Mouse (Mus musculus) liver, adult 2 months (tissue): ENCODE data around the gene Gm49661. TPM values are rescaled to one million over a fixed set of nuclear protein-coding genes. Genes with fewer than 3 reads are reported as not detected.

Source experiments
- DNase-seq: peaks from one replicate; pipeline ENCODE4 v3.0.0-alpha.2; 2011; ENCODE audit warnings: low read depth, low spot score; ENCODE audit errors: extremely low read depth
- H3K27ac ChIP-seq: fragments of 200-500 bp; replicated peaks from 2 replicates; pipeline ENCODE4 v1.5.1; 2012; ENCODE audit warnings: low read depth, mild to moderate bottlenecking, control low read depth, inconsistent platforms, low read length; ENCODE audit not compliant: insufficient read depth
- H3K27me3 ChIP-seq: fragments of 200-500 bp; 2 replicates; pipeline ENCODE4 v1.6.1; 2012; ENCODE audit warnings: mild to moderate bottlenecking, moderate library complexity, low read length, inconsistent platforms; ENCODE audit not compliant: control insufficient read depth, insufficient read depth
- H3K36me3 ChIP-seq: fragments of 200-500 bp; 2 replicates; pipeline ENCODE4 v1.6.1; 2012; ENCODE audit warnings: low read length, inconsistent platforms; ENCODE audit not compliant: control insufficient read depth, insufficient read depth
- H3K4me1 ChIP-seq: fragments of 200-500 bp; 2 replicates; pipeline ENCODE4 v1.6.1; 2011; ENCODE audit warnings: low read length; ENCODE audit not compliant: control insufficient read depth, insufficient read depth
- H3K4me3 ChIP-seq: fragments of 200-500 bp; 2 replicates; pipeline ENCODE4 v1.5.1; 2011; ENCODE audit warnings: low read depth, mild to moderate bottlenecking, control low read depth, low read length, moderate library complexity; ENCODE audit not compliant: insufficient read depth
- H3K79me2 ChIP-seq: fragments of 200-500 bp; 2 replicates; pipeline ENCODE4 v1.6.1; 2012; ENCODE audit warnings: inconsistent platforms, mild to moderate bottlenecking, low read length, moderate library complexity; ENCODE audit not compliant: control insufficient read depth, insufficient read depth
- H3K9ac ChIP-seq: fragments of 200-500 bp; 2 replicates; pipeline ENCODE4 v1.6.1; 2012; ENCODE audit warnings: low read depth, mild to moderate bottlenecking, control low read depth, inconsistent platforms, low read length
- CTCF ChIP-seq: fragments of 200-500 bp; IDR thresholded peaks from 2 replicates; pipeline ENCODE4 v1.5.1; 2011; ENCODE audit warnings: low read depth, low read length, control low read depth
- POLR2A ChIP-seq: fragments of 200-500 bp; IDR thresholded peaks from 2 replicates; pipeline ENCODE4 v1.6.1; 2011; ENCODE audit warnings: low read length, control low read depth; ENCODE audit not compliant: insufficient read depth; ENCODE audit errors: extremely low read depth
- WGBS: fragments of 180-500 bp; shearing (Covaris S2); methylation state at CpG from one replicate; pipeline ENCODE4 v1.1.7; 2018; 5-methylcytosine and 5-hydroxymethylcytosine counted together
- polyA plus RNA-seq: library from polyadenylated mRNA; depleted of rRNA; stranded (reverse); fragments of >200 nt; gene quantifications from 2 replicates; pipeline ENCODE4 v1.2.3, GENCODE M21; 2012
- total RNA-seq: library from RNA; depleted of rRNA; stranded (reverse); fragments of >200 nt; gene quantifications from 2 replicates; pipeline ENCODE4 v1.2.3, GENCODE M21; 2014

The Gm49661 gene
- total and polyA plus RNA-seq, 2 experiments = 1.0 TPM; not detected in 1

- Histone ChIP-seq H3K27ac (no peak overlapping the region), H3K27me3 (no peaks in the 10 kb centered on the region), H3K79me2 (no peaks in the 10 kb centered on the region), H3K4me1 (peaks cover 14% of the 10 kb centered on the region), H3K4me3 (no peak overlapping the region), H3K9ac (no peak overlapping the region), H3K36me3 (peaks cover 3% of the 10 kb centered on the region)
- no peak for DNase-seq
- TF ChIP-seq POLR2A (no peak), CTCF (no peak)
- 95% methylated on average over 13 of the region's 13 CpGs for WGBS
Measured at GRCm38 (mm10) chr8:84967532-84968304, 1.5 kb downstream of the Gm49661 start.

DNA sequence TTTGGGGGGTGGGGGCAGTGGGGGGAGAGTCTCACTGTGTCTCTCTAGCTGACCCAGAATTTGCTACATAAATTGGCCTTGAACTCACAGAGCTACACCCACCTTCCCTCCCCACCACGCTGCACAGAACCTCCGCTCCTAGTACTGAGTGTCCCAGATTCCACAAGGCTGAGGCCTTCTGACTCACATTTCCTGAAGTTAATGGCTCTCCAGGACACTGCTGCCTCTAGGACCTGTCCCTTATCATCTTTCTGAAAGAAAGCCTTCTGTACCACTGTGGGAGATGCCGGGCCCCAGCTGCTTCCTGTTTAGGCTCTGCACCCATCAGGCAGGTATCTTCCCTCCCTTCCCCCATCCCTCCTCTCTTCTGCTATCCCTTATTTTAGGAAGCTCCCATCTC, 2.6 kb downstream of the Gm49661 start:
- Histone ChIP-seq H3K4me3 (no peak overlapping the region), H3K27ac (no peak overlapping the region), H3K9ac (no peak overlapping the region), H3K79me2 (no peaks in the 10 kb centered on the region), H3K27me3 (no peaks in the 10 kb centered on the region), H3K4me1 (peaks cover 14% of the 10 kb centered on the region), H3K36me3 (peaks cover under 1% of the 10 kb centered on the region; the same call in 1 of the 2 replicates)
- 34% methylated on average over 3 of the region's 3 CpGs for WGBS
- TF ChIP-seq POLR2A (no peak), CTCF (no peak)
- DNase-seq = no peak

DNA sequence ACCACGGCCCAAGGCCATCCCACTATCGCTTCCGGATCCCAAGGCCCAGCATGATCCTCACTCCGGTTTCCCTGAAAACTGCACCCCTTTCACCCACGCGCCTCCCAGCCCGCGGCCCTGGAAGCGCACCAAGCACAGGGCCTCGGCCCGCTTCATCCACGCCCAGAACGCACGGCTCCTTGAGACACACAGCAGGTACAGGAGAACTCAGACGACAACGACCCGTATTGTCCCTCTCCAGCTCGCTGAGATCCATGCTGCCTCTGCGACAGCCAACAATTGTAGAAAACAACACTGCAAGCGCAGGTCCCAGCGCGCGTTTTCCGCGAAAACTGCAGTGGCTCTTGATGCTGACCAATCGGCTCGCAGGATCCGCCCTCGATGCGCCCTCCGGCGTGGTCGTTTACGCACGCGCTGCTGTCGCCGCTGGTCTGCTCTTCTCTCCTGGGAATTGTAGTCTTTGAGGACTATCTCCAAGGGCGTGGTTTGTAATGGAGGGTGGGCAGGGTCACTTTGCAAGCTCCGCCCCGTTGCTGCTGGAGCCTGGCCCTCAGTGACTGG, 3.4 kb downstream of the Gm49661 start:
- H3K9ac ChIP-seq = peak overlapping the region; percentile 61
- H3K27ac ChIP-seq = peak overlapping the region; percentile 51
- no peaks in the 10 kb centered on the region for H3K27me3 ChIP-seq
- TF ChIP-seq CTCF (no peak), POLR2A (peak; percentile 48; the same call in 1 of the 2 replicates)
- under 1% methylated on average over 41 of the region's 41 CpGs for WGBS
- H3K4me3 ChIP-seq = peak overlapping the region; percentile 69
- peaks cover 14% of the 10 kb centered on the region for H3K4me1 ChIP-seq
- peak; percentile 94 for DNase-seq
- no peaks in the 10 kb centered on the region for H3K79me2 ChIP-seq
- no peaks in the 10 kb centered on the region for H3K36me3 ChIP-seq

GRCm38 (mm10) chr8:84963952-84964351, 5.3 kb downstream of the Gm49661 start:
- no peak for DNase-seq
- Histone ChIP-seq H3K4me1 (peaks cover 15% of the 10 kb centered on the region), H3K27me3 (no peaks in the 10 kb centered on the region), H3K4me3 (no peak overlapping the region), H3K79me2 (no peaks in the 10 kb centered on the region), H3K36me3 (no peaks in the 10 kb centered on the region), H3K9ac (no peak overlapping the region), H3K27ac (no peak overlapping the region)
- 82% methylated on average over 4 of the region's 4 CpGs for WGBS
- no peak for TF ChIP-seq POLR2A
- TF ChIP-seq CTCF = no peak

DNA sequence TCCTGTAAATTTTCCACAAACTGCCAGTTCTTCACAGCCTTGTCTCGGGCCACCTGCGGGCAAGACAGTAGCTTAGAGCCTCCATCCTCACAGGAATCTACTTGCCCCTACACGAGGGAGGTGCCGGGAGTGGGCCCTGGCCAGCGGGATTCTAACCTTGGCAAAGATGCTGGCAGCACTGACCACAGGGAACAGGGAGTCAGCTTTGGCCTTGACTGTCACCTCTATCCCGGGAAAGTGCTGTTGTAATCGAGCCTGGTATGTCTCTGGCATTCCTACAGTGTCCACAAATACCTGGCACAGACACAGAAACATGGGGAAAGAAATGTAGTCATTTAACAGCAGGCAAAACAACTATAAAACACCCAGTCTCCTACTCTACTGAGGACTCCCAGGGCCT, 9.4 kb downstream of the Gm49661 start:
- Histone ChIP-seq H3K27ac (peak overlapping the region; percentile 82), H3K9ac (peak overlapping the region; percentile 60), H3K79me2 (no peaks in the 10 kb centered on the region), H3K27me3 (no peaks in the 10 kb centered on the region), H3K36me3 (no peaks in the 10 kb centered on the region), H3K4me1 (peaks cover 7% of the 10 kb centered on the region; the same call in 1 of the 2 replicates), H3K4me3 (no peak overlapping the region)
- 37% methylated on average over 7 of the region's 7 CpGs for WGBS
- peak; percentile 93 for DNase-seq
- TF ChIP-seq CTCF = no peak
- no peak for TF ChIP-seq POLR2A

DNA sequence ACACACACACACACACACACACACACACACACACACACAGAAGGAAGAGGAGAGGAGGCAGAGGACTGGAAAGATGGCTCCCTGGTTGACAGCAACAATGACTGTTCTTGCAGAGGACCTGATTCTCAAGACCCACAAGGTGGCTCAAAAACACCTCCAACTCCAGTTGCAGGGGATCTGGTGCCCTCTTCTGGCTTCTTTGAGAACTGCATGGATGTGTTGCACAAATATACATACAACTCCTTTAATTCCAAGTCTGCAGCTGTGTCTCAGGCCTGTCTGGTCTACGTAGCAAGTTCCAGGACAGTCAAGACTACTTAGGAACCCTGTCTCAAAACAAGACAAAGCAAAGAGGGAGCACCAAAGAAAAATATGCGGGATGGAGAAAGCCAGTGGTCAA, 12.5 kb downstream of the Gm49661 start:
- Histone ChIP-seq H3K9ac (no peak overlapping the region), H3K4me1 (peaks cover 7% of the 10 kb centered on the region; the same call in 1 of the 2 replicates), H3K79me2 (no peaks in the 10 kb centered on the region), H3K36me3 (no peaks in the 10 kb centered on the region), H3K27me3 (no peaks in the 10 kb centered on the region), H3K27ac (no peak overlapping the region), H3K4me3 (no peak overlapping the region)
- no peak for TF ChIP-seq POLR2A
- peak; percentile 57 for TF ChIP-seq CTCF
- 64% methylated on average over 2 of the region's 2 CpGs for WGBS
- peak; percentile 49 for DNase-seq
